Mouse (Mus musculus): ENCODE data around the gene Ciart. TPM values are rescaled to one million over a fixed set of nuclear protein-coding genes. Genes with fewer than 3 reads are reported as not detected.
"Not testable (repeated sequence)": the region's sequence is repeated elsewhere in the genome, so short reads cannot be mapped to it uniquely, and the experiment has no call there.

Gene Ciart
- polyA plus RNA-seq, 3 experiments from 2014 or later: 2.3 to 11.8 (median 6.6) TPM

GRCm38 (mm10) chr3:95901616-95902372 is 19.7 kb upstream of the Ciart start:
- no peak for ATAC-seq

GRCm38 (mm10) chr3:95899800-95900524 is 17.9 kb upstream of the Ciart start:
- ATAC-seq: no peak

- not testable (repeated sequence) for ATAC-seq
Observed at GRCm38 (mm10) chr3:95895501-95895900, 13.4 kb upstream of the Ciart start.

DNA sequence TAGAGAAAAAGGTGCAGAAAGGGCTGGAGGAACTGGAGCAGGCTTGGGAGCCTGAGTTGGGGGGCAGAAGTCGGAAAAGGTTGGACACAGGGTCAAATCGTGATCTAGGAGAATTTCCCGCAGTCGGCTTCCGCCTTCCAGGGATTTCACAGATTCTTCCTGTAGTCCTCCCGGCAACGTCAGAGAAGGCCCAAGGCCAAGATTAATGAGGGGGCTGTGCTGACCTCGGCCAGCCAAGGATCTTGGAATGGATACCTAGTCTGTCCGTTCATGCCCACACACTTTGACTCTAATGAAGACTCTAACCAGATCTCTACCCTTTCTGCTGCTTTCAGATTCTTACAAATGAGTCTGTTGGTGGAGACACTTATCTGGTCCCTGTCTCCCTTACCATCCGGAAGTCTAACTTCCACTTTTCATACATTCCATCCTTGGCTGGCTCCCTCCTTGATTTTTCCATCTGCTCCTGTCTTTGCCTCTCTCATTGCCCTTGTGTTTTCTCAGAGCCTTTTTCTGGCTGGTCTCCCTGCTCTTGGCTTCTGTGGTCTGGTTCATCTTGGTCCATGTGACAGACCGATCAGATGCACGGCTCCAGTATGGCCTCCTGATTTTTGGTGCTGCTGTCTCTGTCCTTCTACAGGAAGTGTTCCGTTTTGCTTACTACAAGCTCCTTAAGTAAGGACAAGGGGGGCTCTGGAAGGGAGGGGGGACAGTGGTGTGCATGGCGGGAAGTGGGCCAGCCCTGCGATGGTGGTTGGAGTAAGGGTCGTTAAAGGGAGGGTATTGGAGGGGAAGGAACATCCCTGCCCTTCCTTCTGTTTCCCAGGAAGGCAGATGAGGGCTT is 12.5 kb upstream of the Ciart start:
- ATAC-seq: no peak

- ATAC-seq: peak; percentile 99
Observed at GRCm38 (mm10) chr3:95893606-95894316, 11.7 kb upstream of the Ciart start, which contains the start of gene Aph1a. Gene Aph1a (plus strand): TSS chr3:95893969.

GRCm38 (mm10) chr3:95893126-95893525 is 11.1 kb upstream of the Ciart start:
- no peak for ATAC-seq

DNA sequence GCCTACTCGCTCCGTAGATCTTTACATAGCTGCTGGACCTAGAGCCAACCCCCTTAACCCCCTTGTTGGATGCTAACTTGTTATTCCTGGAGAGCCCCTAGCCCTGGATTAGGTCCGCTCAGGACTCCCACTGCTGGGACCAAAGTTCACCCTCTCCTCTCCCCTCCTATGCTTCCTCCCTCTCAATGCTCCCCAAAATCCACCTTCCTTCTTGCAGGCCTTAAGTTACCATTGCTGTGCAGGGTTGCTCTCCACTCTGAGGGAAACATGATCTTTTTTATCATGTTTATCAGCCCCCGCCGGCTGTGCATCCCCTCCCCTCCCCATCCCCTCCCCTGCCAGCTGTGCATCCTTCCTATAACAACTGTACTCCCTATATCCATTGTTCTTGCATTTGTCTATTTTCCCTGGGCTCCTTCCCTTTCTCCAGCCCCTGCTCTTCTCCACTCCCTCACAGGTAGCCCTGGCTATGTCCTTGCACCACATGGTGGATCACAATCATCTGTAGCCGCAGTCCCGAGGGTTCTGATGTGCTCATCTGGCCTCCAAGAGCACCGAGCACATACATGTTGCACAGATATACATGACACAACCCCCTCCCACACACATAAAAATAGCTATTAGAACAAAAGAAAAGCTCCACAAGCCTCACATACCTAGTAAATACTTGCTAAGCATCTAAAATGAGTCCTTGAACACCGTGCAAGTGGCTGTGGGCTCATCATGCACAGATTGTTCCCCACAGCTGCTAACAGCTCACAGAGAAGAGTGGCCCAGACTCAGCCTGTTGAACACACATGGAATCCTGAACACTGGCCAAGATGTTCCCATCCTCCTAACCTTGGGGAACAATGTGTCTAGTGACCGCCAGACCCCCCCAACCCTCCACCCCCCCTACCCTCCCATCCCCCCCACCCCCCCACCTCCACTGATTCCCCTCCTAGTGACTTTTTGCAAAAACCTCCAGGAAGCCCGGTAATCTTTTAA is 10.3 kb upstream of the Ciart start:
- no peak for ATAC-seq

GRCm38 (mm10) chr3:95891211-95892065 is 9.4 kb upstream of the Ciart start, which contains the start of gene BC028528:
Gene BC028528 (minus strand): TSS chr3:95892005.
- no peak for ATAC-seq

- ATAC-seq: no peak
Observed at GRCm38 (mm10) chr3:95889664-95890063, 7.6 kb upstream of the Ciart start.

DNA sequence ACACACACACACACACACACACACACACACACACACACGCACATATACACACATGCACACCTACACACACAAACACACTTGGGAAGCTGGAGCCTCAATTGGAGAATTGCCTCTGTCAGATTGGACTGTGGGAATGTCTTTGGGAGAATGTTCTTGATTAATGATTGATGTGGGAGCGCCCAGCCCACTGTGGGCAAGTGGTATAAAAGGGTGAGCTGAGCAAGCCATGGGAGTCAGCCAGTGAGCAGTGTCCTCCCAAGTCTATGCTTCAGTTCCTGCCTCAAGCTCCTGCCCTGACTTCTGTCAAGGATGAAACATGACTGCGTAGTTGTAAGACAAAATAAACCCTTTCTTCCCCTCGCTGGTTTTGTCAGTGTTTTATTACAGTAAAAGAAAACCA is 5.5 kb upstream of the Ciart start:
- ATAC-seq: no peak

- no peak for ATAC-seq
Observed at GRCm38 (mm10) chr3:95884400-95884799, 2.3 kb upstream of the Ciart start.

DNA sequence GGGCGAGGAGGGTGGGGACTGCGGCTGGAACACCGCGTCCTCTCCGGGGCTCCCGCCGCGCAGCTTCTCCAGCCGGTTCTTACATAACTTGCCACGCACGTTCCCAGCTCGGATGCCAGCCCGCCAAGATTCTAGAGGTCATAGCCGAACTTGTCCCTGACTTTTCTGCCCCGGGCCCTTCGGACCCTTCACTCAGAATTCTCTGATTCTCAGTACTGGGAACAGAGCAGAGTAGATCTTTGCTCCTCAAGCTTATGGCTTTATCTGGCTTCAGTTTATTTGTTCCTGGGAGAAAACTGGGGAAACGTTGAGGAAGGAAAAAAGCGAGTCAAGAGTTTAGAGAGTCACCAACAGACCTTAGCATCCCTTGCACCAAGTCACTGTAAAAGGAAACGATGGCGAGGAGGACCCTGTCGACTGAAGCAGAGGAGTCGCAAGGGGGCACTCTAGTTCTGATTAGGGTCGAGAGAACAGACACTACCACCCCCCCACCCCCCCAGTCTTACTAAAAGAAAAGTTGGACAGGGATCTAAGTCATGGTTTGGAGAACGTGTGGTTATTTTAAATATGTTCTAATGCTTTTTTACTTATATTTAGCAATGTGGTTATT is 870 bp upstream of the Ciart start:
- ATAC-seq: no peak

GRCm38 (mm10) chr3:95879063-95879462 is 3.0 kb downstream of the Ciart start:
- ATAC-seq: no peak

- ATAC-seq: no peak
Observed at GRCm38 (mm10) chr3:95872048-95872447, 10.0 kb downstream of the Ciart start.

DNA sequence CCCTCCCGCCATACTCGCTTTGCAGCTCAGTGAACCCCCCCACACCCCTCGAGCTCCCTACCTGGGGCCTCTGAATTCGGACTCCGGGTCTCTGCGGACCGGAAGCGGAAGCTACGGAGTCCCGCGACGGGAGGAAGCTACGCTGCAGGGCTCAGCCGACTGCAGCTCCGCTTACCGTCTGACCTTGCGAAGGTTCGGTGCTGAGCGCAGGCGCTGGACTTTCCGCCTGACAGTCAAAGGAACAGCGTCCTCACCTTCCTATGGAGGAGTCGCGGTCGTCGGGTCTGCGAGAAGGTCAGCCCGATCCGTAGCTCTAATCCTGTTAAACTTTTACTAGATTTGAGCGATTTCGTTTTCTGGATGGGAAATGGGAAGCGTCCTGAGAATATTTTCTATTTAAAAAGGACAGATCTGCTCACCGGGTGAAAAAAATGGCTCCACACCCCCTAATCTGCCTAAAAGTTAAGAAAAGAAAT is 10.6 kb downstream of the Ciart start, which contains the start of gene Mrps21:
Mrps21 (minus strand) TSS at position 128 of the 476 bp plus-strand sequence.
- peak; percentile 89 for ATAC-seq

- no peak for ATAC-seq
Observed at GRCm38 (mm10) chr3:95870976-95871375, 11.1 kb downstream of the Ciart start.

DNA sequence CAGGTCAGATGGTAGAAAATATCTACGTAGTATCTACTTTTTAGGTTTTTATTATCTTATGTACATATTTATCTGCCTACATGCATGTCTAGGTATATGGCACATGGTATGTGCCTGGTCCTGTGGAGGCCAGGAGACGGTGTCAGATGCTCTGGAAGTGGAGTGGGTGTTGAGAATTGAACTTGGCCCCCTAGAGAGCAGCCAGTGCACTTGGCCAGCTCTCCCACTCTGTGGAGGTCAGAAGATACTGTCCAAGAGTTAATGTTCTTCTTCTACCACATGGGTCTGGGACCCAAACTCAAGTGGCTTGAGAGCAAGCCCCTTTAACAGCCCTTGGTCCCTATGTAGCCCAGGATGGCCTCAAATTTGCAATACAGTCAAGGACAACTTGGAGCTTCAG is 14.6 kb downstream of the Ciart start:
- ATAC-seq: no peak

DNA sequence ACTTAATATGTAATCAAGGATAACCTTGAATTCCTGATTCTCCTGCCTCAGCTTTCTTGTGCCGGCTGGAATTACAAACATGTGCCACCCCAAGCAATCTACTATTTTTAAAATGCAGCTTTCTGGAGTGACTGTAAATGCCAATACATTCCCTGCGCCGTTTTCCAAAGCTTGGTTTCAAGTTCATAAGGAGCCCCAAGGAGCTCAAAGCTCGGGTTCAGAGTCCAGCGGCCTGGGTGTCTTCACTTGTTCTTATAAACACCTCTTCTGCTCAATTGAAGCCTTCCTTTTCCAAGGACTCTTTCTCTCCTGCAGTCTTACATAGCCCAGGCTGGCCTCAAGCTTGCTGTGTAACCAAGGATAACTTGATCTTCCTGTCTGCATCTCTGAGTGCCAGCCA is 16.0 kb downstream of the Ciart start:
- no peak for ATAC-seq

GRCm38 (mm10) chr3:95865571-95865970 is 16.5 kb downstream of the Ciart start:
- no peak for ATAC-seq

Measured in inflammation-experienced regulatory T-cells, adult 6 months (primary cell).